Mouse (Mus musculus) spleen, adult 2 months (tissue): ENCODE data around the gene Shank2. TPM values are rescaled to one million over a fixed set of nuclear protein-coding genes. Genes with fewer than 3 reads are reported as not detected.

ENCODE experiments used
- DNase-seq, 2 experiments: peaks; one replicate each; pipeline versions ENCODE4 v3.0.0 to v3.0.0-alpha.2; 2012 to 2021; ENCODE audit warnings: low spot score in 2 of 2, low read depth in 1 of 2
- H3K27ac ChIP-seq: fragments of 200-500 bp; 2 replicates; pipeline ENCODE4 v1.5.1; 2012; ENCODE audit warnings: low read length, inconsistent platforms; ENCODE audit not compliant: insufficient read depth
- H3K27me3 ChIP-seq: fragments of 200-500 bp; 2 replicates; pipeline ENCODE4 v1.6.1; 2012; ENCODE audit warnings: mild to moderate bottlenecking, moderate library complexity, low read length, inconsistent platforms; ENCODE audit not compliant: control insufficient read depth, insufficient read depth
- H3K36me3 ChIP-seq: fragments of 200-500 bp; 2 replicates; pipeline ENCODE4 v1.6.1; 2012; ENCODE audit warnings: mild to moderate bottlenecking, low read length, inconsistent platforms; ENCODE audit not compliant: control insufficient read depth, insufficient read depth
- H3K4me1 ChIP-seq: fragments of 200-500 bp; 2 replicates; pipeline ENCODE4 v1.6.1; 2011; ENCODE audit warnings: inconsistent platforms; ENCODE audit not compliant: control insufficient read depth, insufficient read depth, insufficient read length
- H3K4me3 ChIP-seq: fragments of 200-500 bp; 2 replicates; pipeline ENCODE4 v1.5.1; 2011; ENCODE audit warnings: mild to moderate bottlenecking, inconsistent platforms; ENCODE audit not compliant: insufficient read depth, insufficient read length; ENCODE audit errors: extremely low read depth
- CTCF ChIP-seq: fragments of 200-500 bp; IDR thresholded peaks from 2 replicates; pipeline ENCODE4 v1.5.1; 2011; ENCODE audit warnings: mild to moderate bottlenecking, inconsistent platforms; ENCODE audit not compliant: insufficient read depth, insufficient read length, insufficient replicate concordance; ENCODE audit errors: extremely low read depth
- POLR2A ChIP-seq: fragments of 200-500 bp; IDR thresholded peaks from 2 replicates; pipeline ENCODE4 v1.6.1; 2011; ENCODE audit warnings: low read depth, low read length, inconsistent platforms
- WGBS: fragments of 180-500 bp; shearing (Covaris S2); methylation state at CpG from one replicate; pipeline ENCODE4 v1.1.7; 2018; 5-methylcytosine and 5-hydroxymethylcytosine counted together
- polyA plus RNA-seq: library from polyadenylated mRNA; depleted of rRNA; stranded (reverse); fragments of >200 nt; gene quantifications from 2 replicates; pipeline ENCODE4 v1.2.3, GENCODE M21; 2012; rRNA removed

Gene Shank2
- polyA plus RNA-seq, 1 experiment = 0.13 TPM

- WGBS = 25% methylated on average over 30 of the region's 30 CpGs
- 0 out of 2 replicates have a peak within 1 kb of the TSS, but pooled peaks have one; percentile 17 for H3K27ac ChIP-seq
- H3K4me3 ChIP-seq = peak within 1 kb of the TSS; percentile 39
- H3K4me1 ChIP-seq = no peaks in the 10 kb centered on the region
- TF ChIP-seq POLR2A (no peak), CTCF (no peak)
- DNase-seq = peak in 1 of 2 experiments; percentile 14
- peaks cover under 1% of the 10 kb centered on the region for H3K36me3 ChIP-seq
- peaks cover 6% of the 10 kb centered on the region for H3K27me3 ChIP-seq
These were observed 468.9 kb downstream of the Shank2 start, which contains the start of gene Cttn for GRCm38 (mm10) chr7:144470545-144471059. Cttn (minus strand) TSS chr7:144471009.

GRCm38 (mm10) chr7:144471103-144471502 is 469.4 kb downstream of the Shank2 start:
- Histone ChIP-seq H3K27me3 (peaks cover 6% of the 10 kb centered on the region), H3K4me1 (no peaks in the 10 kb centered on the region), H3K36me3 (peaks cover 2% of the 10 kb centered on the region), H3K27ac (no peak overlapping the region), H3K4me3 (no peak overlapping the region)
- DNase-seq = no peak
- WGBS = 52% methylated on average over 2 of the region's 2 CpGs
- TF ChIP-seq CTCF = no peak
- no peak for TF ChIP-seq POLR2A

GRCm38 (mm10) chr7:144473486-144473885 is 471.8 kb downstream of the Shank2 start:
- H3K4me3 ChIP-seq = no peak overlapping the region
- H3K4me1 ChIP-seq = no peaks in the 10 kb centered on the region
- 77% methylated on average over 4 of the region's 4 CpGs for WGBS
- peaks cover 6% of the 10 kb centered on the region for H3K27me3 ChIP-seq
- no peak overlapping the region for H3K27ac ChIP-seq
- H3K36me3 ChIP-seq = peaks cover 8% of the 10 kb centered on the region
- DNase-seq = no peak
- TF ChIP-seq CTCF = no peak
- TF ChIP-seq POLR2A = no peak

Other genes starting within 250 kb of the Shank2 start
- 31.2 and 37.6 TPM in 2 replicates for gene Osbpl5, start 244.9 kb upstream of the Shank2 start, polyA plus RNA-seq
- not detected in 2 replicates for gene Mrgprg, start 234.9 kb upstream of the Shank2 start, polyA plus RNA-seq
- 6.6 and 7.6 TPM in 2 replicates for gene Mrgpre, start 217.4 kb upstream of the Shank2 start, polyA plus RNA-seq
- gene Nadsyn1, start 179.1 kb upstream of the Shank2 start, polyA plus RNA-seq = 12.5 and 13.5 TPM in 2 replicates
- 42.0 and 60.6 TPM in 2 replicates for gene Dhcr7, start 178.8 kb upstream of the Shank2 start, polyA plus RNA-seq
- gene Gm498, start 135.1 kb upstream of the Shank2 start, polyA plus RNA-seq = not detected in 2 replicates